Mouse (Mus musculus): Measurements from ENCODE around the gene Lrrc14b. TPM values are rescaled to one million over a fixed set of nuclear protein-coding genes. Genes with fewer than 3 reads are reported as not detected.
A peak's percentile ranks its signal among the peaks of the same experiment; 100 is the strongest.

The Lrrc14b gene
- polyA plus RNA-seq (2014; fragmentation: Nextera tagmentation; extraction: Ambion mirVana) = not detected in 2 replicates

- H3K4me3 ChIP-seq (ENCODE audit: low read depth, low read length) = no peak within 1 kb of the TSS
- ATAC-seq (ENCODE audit: insufficient read depth) (peak; percentile 61; the same call in 1 of the 2 replicates), DNase-seq (peak; percentile 47)
- H3K27ac ChIP-seq (ENCODE audit: low read depth) = no peak within 1 kb of the TSS
- TF ChIP-seq CTCF (IDR thresholded peaks at IDR 0.05; ENCODE audit: low read depth) = no peak
- no peaks in the 10 kb centered on the region for H3K9me3 ChIP-seq (ENCODE audit: low read depth, low read length)
- no peaks in the 10 kb centered on the region for H3K4me1 ChIP-seq (ENCODE audit: insufficient read depth)
- no peak within 1 kb of the TSS for H3K4me2 ChIP-seq
- H3K27me3 ChIP-seq (ENCODE audit: insufficient read depth, low read length) = no peaks in the 10 kb centered on the region
- H3K36me3 ChIP-seq (ENCODE audit: insufficient read depth) = peaks cover 22% of the 10 kb centered on the region
- WGBS = 56% methylated on average over 8 of the region's 8 CpGs
- no peak within 1 kb of the TSS for H3K9ac ChIP-seq
These were observed at the start of gene Lrrc14b for GRCm38 (mm10) chr13:74363859-74364235. Gene Lrrc14b (minus strand): TSS chr13:74364005.

GRCm38 (mm10) chr13:74399298-74399839 is 35.6 kb upstream of the Lrrc14b start, which contains the start of gene Ftl1-ps1:
Gene Ftl1-ps1 (plus strand): TSS chr13:74399694.
- H3K9me3 ChIP-seq (ENCODE audit: low read depth, low read length) = no peaks in the 10 kb centered on the region
- no peak for TF ChIP-seq CTCF (IDR thresholded peaks at IDR 0.05; ENCODE audit: low read depth)
- no peaks in the 10 kb centered on the region for H3K36me3 ChIP-seq (ENCODE audit: insufficient read depth)
- H3K27ac ChIP-seq (ENCODE audit: low read depth) = no peak within 1 kb of the TSS
- DNase-seq (peak; percentile 17), ATAC-seq (ENCODE audit: insufficient read depth) (0 out of 2 replicates have a peak, but pooled peaks have one; percentile 38)
- no peak within 1 kb of the TSS for H3K4me3 ChIP-seq (ENCODE audit: low read depth, low read length)
- WGBS = 15% methylated on average over 11 of the region's 11 CpGs
- H3K9ac ChIP-seq = no peak within 1 kb of the TSS
- H3K4me1 ChIP-seq (ENCODE audit: insufficient read depth) = no peaks in the 10 kb centered on the region
- no peaks in the 10 kb centered on the region for H3K27me3 ChIP-seq (ENCODE audit: insufficient read depth, low read length)
- H3K4me2 ChIP-seq = peak within 1 kb of the TSS; percentile 35; the same call in 1 of the 2 replicates

DNA sequence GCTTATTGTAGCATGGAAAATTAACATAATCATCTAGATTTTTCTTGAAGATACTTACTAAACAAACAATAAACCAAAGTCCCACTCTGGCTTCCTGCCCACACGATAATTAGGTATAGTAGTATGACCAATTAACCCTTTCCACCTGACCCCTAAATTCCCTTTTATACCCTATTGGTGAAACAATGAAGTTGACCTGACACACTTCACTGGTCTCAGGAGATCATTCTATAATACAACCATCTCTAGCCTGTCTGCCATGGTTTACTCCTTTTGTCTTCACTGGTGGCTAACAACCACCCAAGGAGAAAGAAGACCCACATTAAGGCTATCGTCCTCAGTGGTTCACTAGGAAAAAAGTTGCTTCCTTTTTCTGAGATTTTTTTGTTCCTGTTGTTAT is 27.4 kb upstream of the Lrrc14b start:
- no peak overlapping the region for H3K4me2 ChIP-seq
- ATAC-seq (ENCODE audit: insufficient read depth) = 0 out of 2 replicates have a peak, but pooled peaks have one; percentile 10

GRCm38 (mm10) chr13:74390371-74390990 is 26.7 kb upstream of the Lrrc14b start, which contains the start of gene Zfp72:
Gene Zfp72 (minus strand): TSS chr13:74390836.
- TF ChIP-seq CTCF (IDR thresholded peaks at IDR 0.05; ENCODE audit: low read depth) = no peak
- peak; percentile 92 for DNase-seq
- Histone ChIP-seq H3K27ac (ENCODE audit: low read depth) (no peak within 1 kb of the TSS), H3K9ac (peak within 1 kb of the TSS; percentile 68), H3K9me3 (ENCODE audit: low read depth, low read length) (no peaks in the 10 kb centered on the region), H3K27me3 (ENCODE audit: insufficient read depth, low read length) (no peaks in the 10 kb centered on the region), H3K4me2 (peak within 1 kb of the TSS; percentile 69), H3K36me3 (ENCODE audit: insufficient read depth) (no peaks in the 10 kb centered on the region), H3K4me3 (ENCODE audit: low read depth, low read length) (peak within 1 kb of the TSS; percentile 68), H3K4me1 (ENCODE audit: insufficient read depth) (no peaks in the 10 kb centered on the region)
- peak; percentile 95 for ATAC-seq (ENCODE audit: insufficient read depth)
- WGBS = 2% methylated on average over 14 of the region's 14 CpGs

More for the DNA sequence above, 27.4 kb upstream of the Lrrc14b start:
- H3K27ac ChIP-seq (ENCODE audit: low read depth) = no peak overlapping the region
- H3K4me1 ChIP-seq (ENCODE audit: insufficient read depth) = no peaks in the 10 kb centered on the region
- H3K36me3 ChIP-seq (ENCODE audit: insufficient read depth) = no peaks in the 10 kb centered on the region
- WGBS = 69% methylated on average over 2 of the region's 2 CpGs
- H3K27me3 ChIP-seq (ENCODE audit: insufficient read depth, low read length) = no peaks in the 10 kb centered on the region
- H3K9ac ChIP-seq = no peak overlapping the region
- TF ChIP-seq CTCF (IDR thresholded peaks at IDR 0.05; ENCODE audit: low read depth) = no peak
- no peak overlapping the region for H3K4me3 ChIP-seq (ENCODE audit: low read depth, low read length)
- DNase-seq = no peak
- no peaks in the 10 kb centered on the region for H3K9me3 ChIP-seq (ENCODE audit: low read depth, low read length)

- H3K9me3 ChIP-seq (ENCODE audit: low read depth, low read length) = no peaks in the 10 kb centered on the region
- peak overlapping the region; percentile 69 for H3K4me2 ChIP-seq
- no peak overlapping the region for H3K9ac ChIP-seq
- no peaks in the 10 kb centered on the region for H3K27me3 ChIP-seq (ENCODE audit: insufficient read depth, low read length)
- peak overlapping the region; percentile 68 for H3K4me3 ChIP-seq (ENCODE audit: low read depth, low read length)
- H3K36me3 ChIP-seq (ENCODE audit: insufficient read depth) = no peaks in the 10 kb centered on the region
- no peak overlapping the region for H3K27ac ChIP-seq (ENCODE audit: low read depth)
- H3K4me1 ChIP-seq (ENCODE audit: insufficient read depth) = no peaks in the 10 kb centered on the region
- DNase-seq (no peak), ATAC-seq (ENCODE audit: insufficient read depth) (no peak)
- TF ChIP-seq CTCF (IDR thresholded peaks at IDR 0.05; ENCODE audit: low read depth) = 0 out of 2 replicates have a peak, but pooled peaks have one; percentile 23
- 50% methylated on average over 6 of the region's 6 CpGs for WGBS
These were observed 25.9 kb upstream of the Lrrc14b start for GRCm38 (mm10) chr13:74389730-74390129.

DNA sequence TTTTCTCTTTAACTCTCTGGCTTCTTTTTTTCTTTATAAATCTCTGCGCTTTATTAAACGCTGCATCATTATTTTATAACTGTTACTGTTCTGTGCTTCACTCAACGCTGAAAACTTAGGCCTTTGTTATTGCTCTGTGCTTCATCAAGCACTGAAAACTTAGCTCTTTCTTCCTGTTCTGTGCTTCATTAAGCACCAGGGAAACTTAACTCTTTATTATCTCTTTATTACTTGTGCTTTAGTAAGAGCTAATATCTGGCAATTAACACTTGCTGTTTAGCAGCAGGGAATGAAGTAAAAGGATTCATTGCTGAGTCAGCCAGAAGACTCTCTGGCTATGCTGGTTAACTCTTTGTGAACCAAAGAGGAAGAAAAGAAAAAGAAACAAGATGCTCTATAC is 18.5 kb upstream of the Lrrc14b start:
- TF ChIP-seq CTCF (IDR thresholded peaks at IDR 0.05; ENCODE audit: low read depth) = no peak
- no peak overlapping the region for H3K27ac ChIP-seq (ENCODE audit: low read depth)
- ATAC-seq (ENCODE audit: insufficient read depth) (no peak), DNase-seq (no peak)
- H3K9ac ChIP-seq = no peak overlapping the region
- H3K36me3 ChIP-seq (ENCODE audit: insufficient read depth) = no peaks in the 10 kb centered on the region
- no peak overlapping the region for H3K4me2 ChIP-seq
- no peaks in the 10 kb centered on the region for H3K27me3 ChIP-seq (ENCODE audit: insufficient read depth, low read length)
- no peaks in the 10 kb centered on the region for H3K4me1 ChIP-seq (ENCODE audit: insufficient read depth)
- WGBS = 60% methylated on average over 3 of the region's 3 CpGs
- no peaks in the 10 kb centered on the region for H3K9me3 ChIP-seq (ENCODE audit: low read depth, low read length)
- no peak overlapping the region for H3K4me3 ChIP-seq (ENCODE audit: low read depth, low read length)

- Histone ChIP-seq H3K4me2 (no peak overlapping the region), H3K9ac (no peak overlapping the region), H3K9me3 (ENCODE audit: low read depth, low read length) (no peaks in the 10 kb centered on the region), H3K4me1 (ENCODE audit: insufficient read depth) (no peaks in the 10 kb centered on the region), H3K27ac (ENCODE audit: low read depth) (no peak overlapping the region), H3K27me3 (ENCODE audit: insufficient read depth, low read length) (no peaks in the 10 kb centered on the region), H3K4me3 (ENCODE audit: low read depth, low read length) (no peak overlapping the region), H3K36me3 (ENCODE audit: insufficient read depth) (no peaks in the 10 kb centered on the region)
- ATAC-seq (ENCODE audit: insufficient read depth) = no peak
- WGBS = 70% methylated on average over 10 of the region's 10 CpGs
- no peak for TF ChIP-seq CTCF (IDR thresholded peaks at IDR 0.05; ENCODE audit: low read depth)
- no peak for DNase-seq
These were observed 17.9 kb upstream of the Lrrc14b start for GRCm38 (mm10) chr13:74381533-74382276.
